In genomic region chr3:110979301-110979700, GRCm38 (mm10) we compare ENCODE assay signal across 28 mouse cellular contexts.
"Had no signal": no experiment of that assay in that cellular context is flagged by ENCODE, and none has a peak within 500 bp of the region (broad histone marks: within the 10 kb centered on the region; RNA-seq: fewer than 3 reads in every experiment).

No protein-coding gene starts in this region.

- H3K9me3 ChIP-seq: embryonic facial prominence, embryonic 10.5 days; embryonic facial prominence, embryonic 12.5 days; embryonic facial prominence, embryonic 13.5 days; embryonic facial prominence, embryonic 15.5 days; forebrain, embryonic 10.5 days; forebrain, embryonic 12.5 days; forebrain, embryonic 13.5 days; forebrain, embryonic 15.5 days had no signal

- H3K4me2 ChIP-seq: embryonic facial prominence, embryonic 12.5 days; embryonic facial prominence, embryonic 13.5 days; embryonic facial prominence, embryonic 15.5 days; forebrain, embryonic 12.5 days; forebrain, embryonic 13.5 days; forebrain, embryonic 15.5 days had no signal

- ATAC-seq: forebrain, embryonic 13.5 days; forebrain, embryonic 14.5 days; forebrain, embryonic 15.5 days; forebrain, embryonic 16.5 days; forebrain, postnatal 0 days had no signal

- H3K4me1 ChIP-seq: embryonic facial prominence, embryonic 10.5 days; embryonic facial prominence, embryonic 12.5 days; embryonic facial prominence, embryonic 13.5 days; embryonic facial prominence, embryonic 15.5 days; forebrain, embryonic 10.5 days; forebrain, embryonic 12.5 days; forebrain, embryonic 13.5 days; forebrain, embryonic 15.5 days had no signal

- DNase-seq: cerebellum, adult 2 months; cerebellum, adult 8-10 months; cerebellum, adult 9-10 months; cerebellum, adult 9-11 months; cerebellum, postnatal 10 days; cerebellum, postnatal 14 days; cerebellum, postnatal 25 days; cerebellum, postnatal 36 days; embryo, embryonic 11 days; forebrain, postnatal 0 days; gastrocnemius, adult 2 months; gastrocnemius, postnatal 10 days; gastrocnemius, postnatal 14 days; gastrocnemius, postnatal 25 days; gastrocnemius, postnatal 36 days; heart, adult 11 months; heart, adult 18-20 months had no signal

- H3K36me3 ChIP-seq: embryonic facial prominence, embryonic 10.5 days; embryonic facial prominence, embryonic 12.5 days; embryonic facial prominence, embryonic 13.5 days; embryonic facial prominence, embryonic 15.5 days; forebrain, embryonic 10.5 days; forebrain, embryonic 12.5 days; forebrain, embryonic 15.5 days had no signal

- H3K9ac ChIP-seq: embryonic facial prominence, embryonic 12.5 days; embryonic facial prominence, embryonic 13.5 days; embryonic facial prominence, embryonic 15.5 days; forebrain, embryonic 12.5 days; forebrain, embryonic 13.5 days; forebrain, embryonic 15.5 days; forebrain, postnatal 0 days had no signal

- H3K27ac ChIP-seq: embryonic facial prominence, embryonic 10.5 days; embryonic facial prominence, embryonic 12.5 days; embryonic facial prominence, embryonic 13.5 days; embryonic facial prominence, embryonic 15.5 days; forebrain, embryonic 10.5 days; forebrain, embryonic 12.5 days; forebrain, embryonic 13.5 days; forebrain, embryonic 15.5 days; gastrocnemius, adult 2 months had no signal

- H3K27me3 ChIP-seq: embryonic facial prominence, embryonic 12.5 days; embryonic facial prominence, embryonic 13.5 days; embryonic facial prominence, embryonic 15.5 days; forebrain, embryonic 12.5 days; forebrain, embryonic 13.5 days; forebrain, embryonic 15.5 days had no signal

- H3K4me3 ChIP-seq: embryonic facial prominence, embryonic 10.5 days; embryonic facial prominence, embryonic 12.5 days; embryonic facial prominence, embryonic 13.5 days; embryonic facial prominence, embryonic 15.5 days; erythroblast, embryonic 14.5 days; forebrain, embryonic 10.5 days; forebrain, embryonic 12.5 days; forebrain, embryonic 13.5 days; forebrain, embryonic 15.5 days; gastrocnemius, adult 2 months had no signal
